Mouse (Mus musculus) embryonic fibroblast, embryonic 13.5 days (primary cell): ENCODE data around the gene Dennd2a. TPM values are rescaled to one million over a fixed set of nuclear protein-coding genes. Genes with fewer than 3 reads are reported as not detected.

Experiments used
- H3K27ac ChIP-seq: 2 replicates; pipeline ENCODE4 v1.5.1; 2012; ENCODE audit warnings: low read length, control low read depth, inconsistent platforms; ENCODE audit not compliant: insufficient read depth
- H3K4me1 ChIP-seq: 2 replicates; pipeline ENCODE4 v1.6.1; 2011; ENCODE audit warnings: low read length; ENCODE audit not compliant: control insufficient read depth, insufficient read depth
- H3K4me3 ChIP-seq: 2 replicates; pipeline ENCODE4 v1.5.1; 2011; ENCODE audit warnings: mild to moderate bottlenecking, control low read depth, low read length; ENCODE audit not compliant: insufficient read depth
- CTCF ChIP-seq: IDR thresholded peaks from 2 replicates; pipeline ENCODE4 v1.5.1; 2011; ENCODE audit warnings: mild to moderate bottlenecking, control low read depth, low read length, moderate library complexity, borderline replicate concordance; ENCODE audit not compliant: insufficient read depth
- POLR2A ChIP-seq: IDR thresholded peaks from 2 replicates; pipeline ENCODE4 v1.6.1; 2011; ENCODE audit warnings: low read depth, mild to moderate bottlenecking, control low read depth, low read length, moderate library complexity
- polyA plus RNA-seq: library from polyadenylated mRNA; stranded (reverse); fragments of >200 nt; gene quantifications from 2 replicates; pipeline ENCODE4 v1.2.4, GENCODE M21; 2011; ENCODE audit warnings: low read depth; ENCODE audit not compliant: missing spikeins, insufficient read length

Dennd2a gene
- 15.5 and 16.1 TPM in 2 replicates for polyA plus RNA-seq

- Histone ChIP-seq H3K4me1 (peaks cover 8% of the 10 kb centered on the region; the same call in 1 of the 2 replicates), H3K4me3 (peak within 1 kb of the TSS; percentile 94), H3K27ac (peak within 1 kb of the TSS; percentile 65)
- no peak for TF ChIP-seq CTCF
- TF ChIP-seq POLR2A, result peak; percentile 54; the same call in 1 of the 2 replicates
Observed at GRCm38 (mm10) chr6:39557723-39558261, at the start of gene Dennd2a. Gene Dennd2a, minus strand, starts transcription at chr6:39557867.

GRCm38 (mm10) chr6:39607365-39607764 is 49.7 kb upstream of the Dennd2a start:
- no peak overlapping the region for H3K27ac ChIP-seq
- TF ChIP-seq CTCF (no peak), POLR2A (no peak)
- no peaks in the 10 kb centered on the region for H3K4me1 ChIP-seq
- H3K4me3 ChIP-seq, result no peak overlapping the region

GRCm38 (mm10) chr6:39606862-39607261 is 49.2 kb upstream of the Dennd2a start:
- Histone ChIP-seq H3K4me1 (no peaks in the 10 kb centered on the region), H3K27ac (no peak overlapping the region), H3K4me3 (no peak overlapping the region)
- no peak for TF ChIP-seq CTCF
- no peak for TF ChIP-seq POLR2A

- Histone ChIP-seq H3K4me1 (no peaks in the 10 kb centered on the region), H3K4me3 (no peak overlapping the region), H3K27ac (no peak overlapping the region)
- TF ChIP-seq CTCF (no peak), POLR2A (no peak)
Observed at GRCm38 (mm10) chr6:39606056-39606455, 48.4 kb upstream of the Dennd2a start.

GRCm38 (mm10) chr6:39604565-39604964 is 46.9 kb upstream of the Dennd2a start:
- no peaks in the 10 kb centered on the region for H3K4me1 ChIP-seq
- no peak overlapping the region for H3K27ac ChIP-seq
- no peak overlapping the region for H3K4me3 ChIP-seq
- no peak for TF ChIP-seq CTCF
- no peak for TF ChIP-seq POLR2A

GRCm38 (mm10) chr6:39601828-39602227 is 44.2 kb upstream of the Dennd2a start:
- no peak for TF ChIP-seq POLR2A
- TF ChIP-seq CTCF, result no peak
- Histone ChIP-seq H3K4me1 (no peaks in the 10 kb centered on the region), H3K27ac (no peak overlapping the region), H3K4me3 (no peak overlapping the region)

GRCm38 (mm10) chr6:39600851-39601250 is 43.2 kb upstream of the Dennd2a start:
- Histone ChIP-seq H3K4me1 (no peaks in the 10 kb centered on the region), H3K4me3 (no peak overlapping the region), H3K27ac (no peak overlapping the region)
- TF ChIP-seq CTCF, result no peak
- no peak for TF ChIP-seq POLR2A

- H3K4me3 ChIP-seq, result peak within 1 kb of the TSS; percentile 70
- 0 out of 2 replicates have a peak, but pooled peaks cover 2% of the 10 kb centered on the region for H3K4me1 ChIP-seq
- TF ChIP-seq CTCF, result no peak
- TF ChIP-seq POLR2A, result peak; percentile 77
- H3K27ac ChIP-seq, result peak within 1 kb of the TSS; percentile 56; the same call in 1 of the 2 replicates
Observed at GRCm38 (mm10) chr6:39592401-39593214, 34.9 kb upstream of the Dennd2a start, which contains the start of gene Ndufb2. Gene Ndufb2, plus strand, starts transcription at chr6:39592574.

- Histone ChIP-seq H3K4me3 (no peak overlapping the region), H3K4me1 (0 out of 2 replicates have a peak, but pooled peaks cover 2% of the 10 kb centered on the region), H3K27ac (no peak overlapping the region)
- TF ChIP-seq CTCF (no peak), POLR2A (no peak)
Observed at GRCm38 (mm10) chr6:39591481-39591880, 33.8 kb upstream of the Dennd2a start.

GRCm38 (mm10) chr6:39585517-39585916 is 27.9 kb upstream of the Dennd2a start, which contains the start of gene Gm42420:
Gene Gm42420, plus strand, starts transcription at chr6:39585753.
- H3K4me1 ChIP-seq, result no peaks in the 10 kb centered on the region
- TF ChIP-seq CTCF (no peak), POLR2A (no peak)
- H3K4me3 ChIP-seq, result no peak within 1 kb of the TSS
- no peak within 1 kb of the TSS for H3K27ac ChIP-seq
